Mouse (Mus musculus) hindbrain, embryonic 10.5 days (tissue): ENCODE results near the gene Mob1b. TPM values are rescaled to one million over a fixed set of nuclear protein-coding genes. Genes with fewer than 3 reads are reported as not detected.

Experiments used
- DNase-seq: peaks from one replicate; pipeline ENCODE4 v3.0.0-alpha.2; 2017; ENCODE audit warnings: low spot score
- H3K27ac ChIP-seq: fragments of 300-500 bp; sonication (generic); 2 replicates; pipeline ENCODE4 v1.5.1; 2016; ENCODE audit warnings: mild to moderate bottlenecking, moderate library complexity
- H3K27me3 ChIP-seq: fragments of 300-500 bp; sonication (generic); 2 replicates; pipeline ENCODE4 v1.6.1; 2016; ENCODE audit warnings: mild to moderate bottlenecking; ENCODE audit not compliant: poor library complexity, insufficient read depth, severe bottlenecking
- H3K36me3 ChIP-seq: fragments of 300-500 bp; sonication (generic); 2 replicates; pipeline ENCODE4 v1.6.1; 2016; ENCODE audit warnings: mild to moderate bottlenecking, moderate library complexity
- H3K4me1 ChIP-seq: fragments of 300-500 bp; sonication (generic); replicated peaks from 2 replicates; pipeline ENCODE4 v1.6.1; 2016; ENCODE audit warnings: mild to moderate bottlenecking
- H3K4me3 ChIP-seq: fragments of 300-500 bp; sonication (generic); 2 replicates; pipeline ENCODE4 v1.5.1; 2016; ENCODE audit warnings: mild to moderate bottlenecking, moderate library complexity
- H3K9me3 ChIP-seq: fragments of 300-500 bp; sonication (generic); 2 replicates; pipeline ENCODE4 v1.6.1; 2016; ENCODE audit warnings: mild to moderate bottlenecking, moderate library complexity
- WGBS: fragments of 180-500 bp; shearing (Covaris S2); methylation state at CpG from one replicate; pipeline ENCODE4 v1.1.7; 2016; 5-methylcytosine and 5-hydroxymethylcytosine counted together
- polyA plus RNA-seq: library from polyadenylated mRNA; unstranded; fragments of >200 nt; fragmentation: Nextera tagmentation; extraction: Ambion mirVana; gene quantifications from 2 replicates; pipeline ENCODE4 v1.2.1, GENCODE M21; 2016

Mob1b gene
- polyA plus RNA-seq, 1 experiment from 2014 or later = 10.8 TPM

DNA sequence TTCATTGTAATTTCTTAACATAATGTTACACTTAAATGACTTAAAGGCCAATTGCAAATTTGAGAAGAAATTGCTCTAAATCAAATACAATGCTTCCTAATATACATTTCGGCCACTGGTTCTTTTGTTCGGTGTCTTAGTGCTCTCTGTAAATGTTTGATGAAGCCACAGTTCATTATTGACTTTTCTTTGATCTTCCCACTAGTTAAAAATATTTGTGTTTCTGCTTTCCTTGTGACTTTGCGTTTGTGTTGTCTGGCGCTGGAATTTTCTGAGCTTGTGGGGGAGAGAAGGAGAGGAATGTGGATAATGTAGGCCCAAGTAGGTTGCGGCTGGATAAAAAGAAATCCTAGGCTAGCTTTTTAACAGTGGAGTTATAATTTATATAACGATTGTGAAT is 76.5 kb downstream of the Mob1b start:
- Histone ChIP-seq H3K36me3 (no peaks in the 10 kb centered on the region), H3K27me3 (no peaks in the 10 kb centered on the region), H3K9me3 (no peaks in the 10 kb centered on the region), H3K4me1 (no peaks in the 10 kb centered on the region), H3K4me3 (no peak overlapping the region), H3K27ac (no peak overlapping the region)
- no peak for DNase-seq
- 74% methylated on average over 6 of the region's 6 CpGs for WGBS

DNA sequence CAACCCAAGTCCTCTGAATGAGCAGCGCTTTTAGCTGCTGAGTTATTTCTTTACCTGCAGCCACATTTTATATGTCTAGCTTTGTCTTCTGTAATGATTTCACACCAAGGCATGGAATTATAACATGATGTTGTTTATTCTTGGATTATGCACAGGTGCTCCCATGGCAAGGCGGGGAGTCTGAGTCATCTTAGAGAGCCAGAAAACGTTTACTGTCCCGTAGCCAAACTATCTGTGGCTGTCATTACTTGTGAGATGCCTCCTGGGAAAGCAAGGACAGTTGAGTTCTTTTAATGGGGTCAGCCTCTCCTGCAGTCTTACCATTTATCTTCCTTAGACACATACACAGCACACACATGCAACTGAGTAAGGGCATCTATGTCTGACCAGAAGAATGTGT is 85.0 kb downstream of the Mob1b start:
- no peaks in the 10 kb centered on the region for H3K36me3 ChIP-seq
- H3K9me3 ChIP-seq = no peaks in the 10 kb centered on the region
- 92% methylated on average over 4 of the region's 4 CpGs for WGBS
- no peak overlapping the region for H3K4me3 ChIP-seq
- no peaks in the 10 kb centered on the region for H3K27me3 ChIP-seq
- DNase-seq = no peak
- peaks cover 12% of the 10 kb centered on the region; the same call in 1 of the 2 replicates for H3K4me1 ChIP-seq
- H3K27ac ChIP-seq = no peak overlapping the region

DNA sequence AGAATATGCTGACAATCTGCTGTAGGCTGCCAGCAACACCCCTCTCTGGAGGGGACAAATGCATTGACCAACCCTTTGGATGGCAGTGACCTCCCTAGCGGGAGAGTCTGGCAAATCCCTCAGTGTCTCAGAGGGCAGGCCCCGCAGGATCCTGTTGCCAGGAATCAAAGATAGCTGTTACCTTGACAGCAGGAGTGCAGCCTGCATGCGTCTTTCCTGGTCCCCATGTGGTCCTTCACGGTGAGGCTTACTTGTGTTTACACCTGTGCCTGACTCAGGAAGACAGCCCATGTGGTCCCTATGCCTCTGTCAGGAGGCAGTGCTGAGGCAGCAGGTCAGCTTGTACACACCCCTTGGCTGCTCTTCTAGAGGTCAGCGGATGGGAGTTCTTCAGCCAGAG is 85.6 kb downstream of the Mob1b start:
- Histone ChIP-seq H3K36me3 (no peaks in the 10 kb centered on the region), H3K4me1 (peaks cover 12% of the 10 kb centered on the region; the same call in 1 of the 2 replicates), H3K27ac (no peak overlapping the region), H3K4me3 (no peak overlapping the region), H3K27me3 (no peaks in the 10 kb centered on the region), H3K9me3 (no peaks in the 10 kb centered on the region)
- no peak for DNase-seq
- WGBS = 17% methylated on average over 5 of the region's 5 CpGs

DNA sequence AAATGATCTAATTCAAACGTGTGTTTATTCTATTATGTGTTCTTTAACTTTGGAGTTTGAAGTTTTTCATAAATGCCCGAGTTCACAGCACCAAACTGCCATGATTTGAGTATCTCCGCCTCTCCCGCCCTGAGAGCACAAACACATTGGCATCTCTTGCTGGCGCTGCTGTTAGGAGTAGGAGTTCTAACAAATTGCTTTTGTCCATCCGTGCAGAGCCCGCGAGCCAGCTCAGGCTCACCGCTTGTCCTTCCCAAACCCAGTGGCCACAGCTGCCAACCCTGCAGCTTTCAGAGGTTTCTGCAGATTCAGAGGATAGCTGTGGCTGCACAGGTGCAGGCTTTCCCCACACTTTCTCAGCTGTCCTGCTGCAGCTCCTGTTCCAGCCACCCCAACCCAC is 86.7 kb downstream of the Mob1b start:
- no peaks in the 10 kb centered on the region for H3K9me3 ChIP-seq
- WGBS = 43% methylated on average over 9 of the region's 9 CpGs
- no peaks in the 10 kb centered on the region for H3K36me3 ChIP-seq
- no peak for DNase-seq
- no peak overlapping the region for H3K27ac ChIP-seq
- no peak overlapping the region for H3K4me3 ChIP-seq
- peaks cover 12% of the 10 kb centered on the region; the same call in 1 of the 2 replicates for H3K4me1 ChIP-seq
- no peaks in the 10 kb centered on the region for H3K27me3 ChIP-seq

- H3K4me1 ChIP-seq = no peaks in the 10 kb centered on the region
- WGBS = 81% methylated on average over 2 of the region's 2 CpGs
- H3K27me3 ChIP-seq = no peaks in the 10 kb centered on the region
- no peaks in the 10 kb centered on the region for H3K9me3 ChIP-seq
- no peak overlapping the region for H3K27ac ChIP-seq
- H3K36me3 ChIP-seq = no peaks in the 10 kb centered on the region
- DNase-seq = no peak
- no peak overlapping the region for H3K4me3 ChIP-seq
These were observed 92.5 kb downstream of the Mob1b start for GRCm38 (mm10) chr5:88813188-88813587.

Other genes with a start within 250 kb of the Mob1b start
- not detected in 2 replicates for gene Enam, start 232.9 kb upstream of the Mob1b start, polyA plus RNA-seq
- gene Jchain, start 193.0 kb upstream of the Mob1b start, polyA plus RNA-seq = 0.34 TPM in 1 of 2 replicates, not detected in the other
- 48.2 and 73.7 TPM in 2 replicates for gene Utp3, start 166.4 kb upstream of the Mob1b start, polyA plus RNA-seq
- gene Rufy3, start 155.8 kb upstream of the Mob1b start, polyA plus RNA-seq = 50.6 and 103 TPM in 2 replicates
- gene Grsf1, start 44.7 kb upstream of the Mob1b start, polyA plus RNA-seq = 76.0 and 81.2 TPM in 2 replicates
- gene Dck, start 44.1 kb downstream of the Mob1b start, polyA plus RNA-seq = 93.0 and 103 TPM in 2 replicates
- 2.0 and 2.5 TPM in 2 replicates for gene Slc4a4, start 166.0 kb downstream of the Mob1b start, polyA plus RNA-seq